Mouse (Mus musculus) bone marrow, adult 2 months (tissue): ENCODE measurements at regions not wholly inside any gene's neighbourhood (a gene's known extent, or its start where the extent isn't known, plus 50 kb on each side); places are given as distances from the start of the nearest gene placed in this dataset.

Experiments
- CTCF ChIP-seq: fragments of 200-500 bp; IDR thresholded peaks from 2 replicates; pipeline ENCODE4 v1.5.1; 2011; ENCODE audit warnings: low read length, control low read depth; ENCODE audit not compliant: control insufficient read depth, insufficient read depth
- POLR2A ChIP-seq: fragments of 200-500 bp; IDR thresholded peaks from 2 replicates; pipeline ENCODE4 v1.6.1; 2011; ENCODE audit warnings: low read depth, mild to moderate bottlenecking, control low read depth, low read length, borderline replicate concordance; ENCODE audit not compliant: control insufficient read depth

DNA sequence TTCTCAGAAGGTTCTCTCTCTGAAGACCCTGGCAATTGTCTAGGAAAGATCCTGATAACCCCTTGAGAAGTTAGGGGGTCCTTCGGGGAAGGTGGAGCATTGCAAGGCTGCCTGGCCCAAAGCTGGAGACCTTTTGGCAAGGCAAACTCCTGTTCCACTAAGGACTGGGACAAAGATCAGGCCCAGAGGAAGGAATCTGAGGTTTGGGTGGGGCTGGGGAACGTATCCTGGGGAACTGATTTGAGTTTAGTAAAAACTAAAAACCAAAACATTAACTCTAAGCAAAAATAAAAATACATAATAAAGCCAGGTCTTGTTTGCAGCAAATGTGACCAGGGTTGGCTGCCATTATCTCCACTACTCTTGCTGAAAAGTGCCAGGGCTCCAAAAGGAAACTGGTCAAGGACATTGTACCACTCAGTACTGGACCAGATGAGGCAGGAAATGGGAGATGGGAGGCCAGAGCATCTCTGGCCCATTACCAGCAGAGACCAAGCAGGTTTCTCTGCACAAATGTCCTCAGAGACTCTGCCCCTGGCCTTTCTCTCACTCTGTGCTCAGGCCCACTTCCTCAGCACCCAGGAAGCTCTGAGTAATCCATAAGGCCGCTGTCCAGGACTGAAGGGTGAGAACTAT, 321.5 kb downstream of the Cxcl12 start:
- TF ChIP-seq POLR2A (no peak), CTCF (no peak)
